Mouse (Mus musculus): ENCODE measurements at regions not wholly inside any gene's neighbourhood (a gene's known extent, or its start where the extent isn't known, plus 50 kb on each side); places are given as distances from the start of the nearest gene placed in this dataset.

GRCm38 (mm10) chr1:81945236-81945635, 287.7 kb upstream of the Gm9747 start:
- no peak for TF ChIP-seq CTCF (IDR thresholded peaks at IDR 0.05; ENCODE audit: borderline replicate concordance, insufficient read depth, low read depth, low read length)
- no peak for TF ChIP-seq POLR2A (IDR thresholded peaks at IDR 0.05; ENCODE audit: borderline replicate concordance, insufficient read depth, low read length)
